Mouse (Mus musculus) hindbrain, embryonic 16.5 days (tissue): ENCODE measurements at regions not wholly inside any gene's neighbourhood (a gene's known extent, or its start where the extent isn't known, plus 50 kb on each side); places are given as distances from the start of the nearest gene placed in this dataset.

Experiments
- ATAC-seq: fragments of 200-750 bp; cut with Nextera tagmentation; 2 replicates; pipeline ENCODE4 v1.8.0; 2017; ENCODE audit warnings: moderate TSS enrichment, moderate library complexity
- H3K27ac ChIP-seq: fragments of 300-500 bp; sonication (generic); 2 replicates; pipeline ENCODE4 v1.5.1; 2014; ENCODE audit warnings: low read depth, mild to moderate bottlenecking, control low read depth, low read length, moderate library complexity
- H3K27me3 ChIP-seq: fragments of 300-500 bp; sonication (generic); replicated peaks from 2 replicates; pipeline ENCODE4 v1.6.1; 2014; ENCODE audit warnings: low read length; ENCODE audit not compliant: control insufficient read depth, insufficient read depth
- H3K36me3 ChIP-seq: fragments of 300-500 bp; sonication (generic); 2 replicates; pipeline ENCODE4 v1.6.1; 2014; ENCODE audit warnings: mild to moderate bottlenecking, low read length, moderate library complexity, mixed read lengths; ENCODE audit not compliant: control insufficient read depth, insufficient read depth
- H3K4me1 ChIP-seq: fragments of 300-500 bp; sonication (generic); 2 replicates; pipeline ENCODE4 v1.6.1; 2014; ENCODE audit warnings: low read depth, low read length; ENCODE audit not compliant: control insufficient read depth, insufficient read depth
- H3K4me2 ChIP-seq: fragments of 300-500 bp; sonication (generic); 2 replicates; pipeline ENCODE4 v1.6.1; 2014; ENCODE audit warnings: mild to moderate bottlenecking, low read length, control low read depth, moderate library complexity
- H3K4me3 ChIP-seq: fragments of 300-500 bp; sonication (generic); 2 replicates; pipeline ENCODE4 v1.5.1; 2014; ENCODE audit warnings: mild to moderate bottlenecking, low read length, control low read depth, moderate library complexity
- H3K9ac ChIP-seq: fragments of 300-500 bp; sonication (generic); 2 replicates; pipeline ENCODE4 v1.6.1; 2014; ENCODE audit warnings: low read depth, mild to moderate bottlenecking, control low read depth, low read length, moderate library complexity
- H3K9me3 ChIP-seq: fragments of 300-500 bp; sonication (generic); 2 replicates; pipeline ENCODE4 v1.6.1; 2014; ENCODE audit warnings: mild to moderate bottlenecking, low read length, moderate library complexity; ENCODE audit not compliant: control insufficient read depth
- WGBS: fragments of 180-500 bp; shearing (Covaris S2); extraction: QIAGEN DNeasy Blood & Tissue Kit; methylation state at CpG from one replicate; pipeline ENCODE4 v1.1.7; 2014; 5-methylcytosine and 5-hydroxymethylcytosine counted together

GRCm38 (mm10) chr15:16541226-16541625, 187.3 kb upstream of the Cdh9 start:
- Histone ChIP-seq H3K27ac (no peak overlapping the region), H3K9me3 (no peaks in the 10 kb centered on the region), H3K27me3 (no peaks in the 10 kb centered on the region), H3K9ac (no peak overlapping the region), H3K4me3 (no peak overlapping the region), H3K4me1 (no peaks in the 10 kb centered on the region), H3K36me3 (no peaks in the 10 kb centered on the region), H3K4me2 (no peak overlapping the region)
- 65% methylated on average over 1 of the region's 1 CpGs for WGBS
- ATAC-seq = no peak

GRCm38 (mm10) chr15:16555173-16555572, 173.4 kb upstream of the Cdh9 start:
- Histone ChIP-seq H3K9me3 (no peaks in the 10 kb centered on the region), H3K4me1 (no peaks in the 10 kb centered on the region), H3K27me3 (no peaks in the 10 kb centered on the region), H3K36me3 (no peaks in the 10 kb centered on the region), H3K9ac (no peak overlapping the region), H3K27ac (no peak overlapping the region), H3K4me3 (no peak overlapping the region), H3K4me2 (no peak overlapping the region)
- WGBS = 92% methylated on average over 2 of the region's 2 CpGs
- no peak for ATAC-seq

DNA sequence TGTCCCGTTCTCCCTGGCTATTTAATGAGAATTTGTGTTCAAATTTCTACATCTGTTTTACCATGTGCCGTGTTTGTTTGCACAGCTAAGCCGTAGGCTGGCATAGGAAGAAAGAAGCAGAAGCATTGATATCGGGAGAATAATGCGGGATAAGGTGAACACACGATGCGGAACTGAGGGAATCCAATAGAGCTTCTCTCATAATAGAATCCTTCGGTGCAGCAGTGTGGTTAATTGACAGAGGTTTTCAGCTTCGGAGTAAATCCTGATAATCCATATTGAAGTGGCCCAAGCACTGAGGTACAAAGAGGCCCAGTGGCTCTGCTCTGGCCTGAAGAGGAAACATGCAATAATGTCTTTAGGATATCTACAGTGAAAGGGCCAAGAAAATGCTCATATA, 172.2 kb upstream of the Cdh9 start:
- no peak for ATAC-seq
- 77% methylated on average over 9 of the region's 9 CpGs for WGBS
- Histone ChIP-seq H3K4me3 (no peak overlapping the region), H3K9ac (no peak overlapping the region), H3K27me3 (no peaks in the 10 kb centered on the region), H3K4me2 (no peak overlapping the region), H3K36me3 (no peaks in the 10 kb centered on the region), H3K9me3 (no peaks in the 10 kb centered on the region), H3K27ac (no peak overlapping the region), H3K4me1 (no peaks in the 10 kb centered on the region)

- Histone ChIP-seq H3K9ac (no peak overlapping the region), H3K36me3 (no peaks in the 10 kb centered on the region), H3K27me3 (no peaks in the 10 kb centered on the region), H3K4me2 (no peak overlapping the region), H3K4me3 (no peak overlapping the region), H3K9me3 (no peaks in the 10 kb centered on the region), H3K27ac (no peak overlapping the region), H3K4me1 (no peaks in the 10 kb centered on the region)
- ATAC-seq = no peak
- 80% methylated on average over 4 of the region's 4 CpGs for WGBS
These were observed 162.3 kb upstream of the Cdh9 start for GRCm38 (mm10) chr15:16566155-16566732.

DNA sequence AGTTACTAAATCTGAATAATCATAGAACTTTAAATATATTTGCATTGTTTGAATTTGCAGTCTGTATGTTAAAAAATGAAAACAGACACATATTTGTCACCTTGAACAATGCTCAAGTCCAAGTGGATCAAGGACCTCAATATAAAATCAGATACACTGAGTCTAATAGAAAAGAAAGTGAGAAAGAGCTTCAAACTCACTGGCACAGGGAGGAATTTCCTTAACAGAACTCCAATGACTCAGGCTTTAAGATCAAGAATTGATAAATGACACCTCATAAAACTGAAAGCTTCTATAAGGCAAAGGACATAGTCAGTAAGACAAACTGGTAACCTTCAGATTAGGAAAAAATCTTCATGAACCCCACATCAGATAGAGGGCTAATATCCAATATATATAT, 161.8 kb upstream of the Cdh9 start:
- Histone ChIP-seq H3K27me3 (no peaks in the 10 kb centered on the region), H3K4me3 (no peak overlapping the region), H3K27ac (no peak overlapping the region), H3K4me2 (no peak overlapping the region), H3K9ac (no peak overlapping the region), H3K9me3 (no peaks in the 10 kb centered on the region), H3K36me3 (no peaks in the 10 kb centered on the region), H3K4me1 (no peaks in the 10 kb centered on the region)
- no peak for ATAC-seq

- no peak for ATAC-seq
- H3K4me3 ChIP-seq = no peak overlapping the region
- WGBS = 72% methylated on average over 5 of the region's 5 CpGs
- H3K4me2 ChIP-seq = no peak overlapping the region
- H3K36me3 ChIP-seq = no peaks in the 10 kb centered on the region
- H3K27ac ChIP-seq = no peak overlapping the region
- no peaks in the 10 kb centered on the region for H3K27me3 ChIP-seq
- H3K9me3 ChIP-seq = no peaks in the 10 kb centered on the region
- H3K4me1 ChIP-seq = no peaks in the 10 kb centered on the region
- no peak overlapping the region for H3K9ac ChIP-seq
These were observed 111.7 kb upstream of the Cdh9 start for GRCm38 (mm10) chr15:16616812-16617211.

- H3K9ac ChIP-seq = no peak overlapping the region
- H3K4me2 ChIP-seq = no peak overlapping the region
- 88% methylated on average over 8 of the region's 8 CpGs for WGBS
- no peaks in the 10 kb centered on the region for H3K9me3 ChIP-seq
- H3K36me3 ChIP-seq = no peaks in the 10 kb centered on the region
- no peak overlapping the region for H3K4me3 ChIP-seq
- no peak overlapping the region for H3K27ac ChIP-seq
- H3K27me3 ChIP-seq = no peaks in the 10 kb centered on the region
- no peaks in the 10 kb centered on the region for H3K4me1 ChIP-seq
- ATAC-seq = no peak
These were observed 99.0 kb upstream of the Cdh9 start for GRCm38 (mm10) chr15:16629341-16630121.

DNA sequence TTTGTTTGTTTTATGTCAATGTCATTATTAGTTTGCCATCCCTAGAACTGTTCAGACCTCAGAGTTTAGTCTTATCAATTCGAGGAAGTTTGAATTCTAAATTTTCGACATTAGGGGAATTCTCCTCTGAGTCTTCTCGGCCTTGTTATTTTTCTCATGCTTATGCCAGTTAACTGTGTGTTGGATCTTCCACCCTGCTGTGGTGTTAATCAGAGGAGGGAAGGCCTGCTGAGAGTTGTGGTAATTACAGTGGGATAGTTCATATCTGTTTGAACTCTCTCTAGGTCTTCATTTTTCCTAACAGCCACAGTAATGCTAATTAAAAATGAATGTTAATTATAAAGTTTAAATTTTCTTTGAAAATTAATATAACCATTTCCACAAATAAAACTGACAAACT, 88.9 kb upstream of the Cdh9 start:
- Histone ChIP-seq H3K27ac (no peak overlapping the region), H3K36me3 (no peaks in the 10 kb centered on the region), H3K4me2 (no peak overlapping the region), H3K27me3 (no peaks in the 10 kb centered on the region), H3K9me3 (no peaks in the 10 kb centered on the region), H3K4me3 (no peak overlapping the region), H3K9ac (no peak overlapping the region), H3K4me1 (no peaks in the 10 kb centered on the region)
- 46% methylated on average over 3 of the region's 3 CpGs for WGBS
- no peak; the same call in 1 of the 2 replicates for ATAC-seq

GRCm38 (mm10) chr15:16652934-16653669, 75.5 kb upstream of the Cdh9 start:
- Histone ChIP-seq H3K27ac (no peak overlapping the region), H3K9me3 (no peaks in the 10 kb centered on the region), H3K9ac (no peak overlapping the region), H3K36me3 (no peaks in the 10 kb centered on the region), H3K4me3 (no peak overlapping the region), H3K4me2 (no peak overlapping the region), H3K4me1 (no peaks in the 10 kb centered on the region), H3K27me3 (no peaks in the 10 kb centered on the region)
- WGBS = 49% methylated on average over 3 of the region's 3 CpGs
- no peak for ATAC-seq
